Mouse (Mus musculus): ENCODE results near the gene Wdr86. TPM values are rescaled to one million over a fixed set of nuclear protein-coding genes. Genes with fewer than 3 reads are reported as not detected.
A peak's percentile ranks its signal among the peaks of the same experiment; 100 is the strongest.

Gene Wdr86
- total RNA-seq, 2 experiments from 2014 or later, result not detected

DNA sequence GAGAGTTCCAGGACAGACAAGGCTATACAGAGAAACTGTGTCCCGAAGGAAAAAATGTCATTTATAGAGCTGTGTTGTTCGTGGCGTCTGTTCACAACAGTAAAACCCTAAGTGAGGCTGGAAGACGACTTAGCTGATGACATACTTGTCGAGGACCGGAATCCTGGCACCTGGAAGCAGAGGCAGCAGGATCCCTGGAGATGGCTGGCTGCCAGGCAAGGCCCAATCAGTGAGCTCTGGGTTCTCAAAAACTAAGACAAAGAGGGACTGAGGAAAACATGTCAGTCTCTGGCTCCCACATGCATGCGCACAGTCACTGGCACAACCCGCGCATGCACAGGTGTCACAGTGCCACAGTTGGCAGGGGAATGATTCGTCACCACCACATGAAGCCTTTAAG, 7.1 kb upstream of the Wdr86 start:
- no peak for ATAC-seq (replicated peaks; ENCODE audit: low FRiP score, low TSS enrichment, poor library complexity, severe bottlenecking)

DNA sequence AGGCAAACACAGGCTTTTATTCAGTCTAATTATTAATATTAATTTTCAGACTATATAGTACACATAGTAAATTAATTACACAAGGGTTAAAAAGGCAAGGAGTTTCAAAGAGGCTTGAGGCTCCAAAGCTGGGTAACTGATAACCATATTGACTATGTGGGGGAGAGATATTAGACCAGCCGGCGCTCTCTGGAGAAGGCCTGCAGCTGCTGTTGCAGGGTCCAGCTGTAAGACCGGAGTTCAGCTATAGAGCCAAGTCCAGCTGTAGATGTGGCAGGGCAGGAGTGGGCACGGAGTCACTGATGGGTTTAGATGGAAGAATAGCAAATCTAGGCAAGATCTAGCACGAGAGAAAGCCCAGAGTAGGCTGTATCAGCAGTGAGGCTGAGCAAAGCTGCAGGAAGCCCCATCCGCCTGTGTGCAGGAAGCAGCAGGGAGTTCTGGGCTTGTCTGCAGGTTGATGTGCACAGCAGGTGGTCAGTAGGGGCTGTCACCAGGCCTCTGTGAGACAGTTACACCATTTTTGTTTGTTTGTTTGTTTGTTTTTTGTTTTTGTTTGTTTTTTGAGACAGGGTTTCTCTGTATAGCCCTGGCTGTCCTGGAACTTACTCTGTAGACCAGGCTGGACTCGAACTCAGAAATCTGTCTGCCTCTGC, 3.4 kb upstream of the Wdr86 start:
- peak; percentile 77 for ATAC-seq (replicated peaks; ENCODE audit: low FRiP score, low TSS enrichment, poor library complexity, severe bottlenecking)

DNA sequence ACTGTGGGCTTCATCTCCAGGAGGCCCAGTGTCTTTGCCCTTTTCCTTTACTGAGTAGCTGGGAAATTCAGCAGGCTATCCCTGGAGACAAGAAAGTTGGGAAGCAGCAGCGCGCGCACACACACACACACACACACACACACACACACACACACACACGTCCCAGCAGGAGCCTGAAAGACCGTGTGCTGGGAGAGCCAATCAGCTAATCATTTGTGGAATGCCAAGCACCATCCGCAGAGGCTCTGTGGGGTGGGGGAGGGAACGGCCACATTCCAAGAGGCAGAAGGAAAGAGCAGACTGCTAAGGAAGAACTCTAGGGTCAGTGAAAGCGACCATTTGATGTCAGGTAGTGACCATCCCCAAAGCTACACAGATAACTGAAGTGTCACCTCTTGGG, 2.6 kb upstream of the Wdr86 start:
- no peak for ATAC-seq (replicated peaks; ENCODE audit: low FRiP score, low TSS enrichment, poor library complexity, severe bottlenecking)

DNA sequence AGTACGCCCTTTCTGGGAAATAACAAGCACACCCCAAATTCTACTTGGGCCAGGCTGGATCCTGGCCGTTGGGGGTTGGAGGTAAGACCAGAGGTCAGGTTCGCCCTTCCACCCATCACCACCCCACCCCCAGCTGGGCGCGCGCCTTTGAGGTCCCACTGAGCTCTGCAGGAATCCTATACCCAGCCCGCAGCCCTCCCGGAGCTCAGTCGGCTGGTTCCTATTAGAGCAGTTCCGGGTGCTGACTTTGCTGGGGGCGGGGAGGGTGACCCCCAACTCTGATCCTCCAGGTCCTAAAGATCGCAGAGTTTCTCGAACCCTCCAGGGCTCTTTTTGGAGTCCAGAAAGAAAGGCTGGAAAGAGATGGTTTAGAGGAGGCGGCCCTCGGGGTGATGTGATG, 459 bp upstream of the Wdr86 start:
- ATAC-seq (replicated peaks; ENCODE audit: low FRiP score, low TSS enrichment, poor library complexity, severe bottlenecking), result no peak

DNA sequence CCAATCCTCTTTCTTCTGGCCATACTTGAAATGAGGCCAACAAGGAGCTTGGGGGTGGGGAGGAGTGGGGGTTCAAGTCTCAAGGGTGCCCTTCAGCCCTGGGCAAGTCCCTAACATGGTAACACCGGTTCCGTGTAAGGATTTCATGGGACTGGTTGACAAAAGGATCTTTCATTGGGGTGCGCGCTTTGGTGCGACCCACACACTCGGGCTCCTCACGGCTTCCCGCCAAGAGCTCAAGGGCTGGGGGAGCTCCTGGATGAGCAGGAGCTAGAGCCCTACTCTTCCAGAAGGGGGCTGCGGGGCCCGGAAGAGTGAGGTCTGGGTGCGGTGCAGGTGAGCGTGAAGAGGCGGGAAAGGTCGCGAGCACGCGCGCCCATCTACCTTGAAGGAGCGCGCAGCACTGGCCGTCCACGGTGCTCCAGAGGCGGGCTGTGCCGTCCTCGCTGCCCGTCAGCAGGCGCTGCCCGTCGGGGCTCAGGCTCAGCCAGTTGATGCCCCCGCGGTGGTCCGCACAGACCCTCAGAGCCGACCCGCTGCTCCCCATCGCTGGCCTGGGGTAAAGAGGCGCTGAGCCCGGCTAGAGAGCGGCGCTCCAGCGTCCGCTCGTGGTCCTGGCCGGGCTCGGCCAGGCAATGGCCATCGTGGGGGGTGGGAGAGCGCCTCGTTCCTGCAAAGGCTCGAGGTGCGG, 585 bp downstream of the Wdr86 start:
- no peak for ATAC-seq (replicated peaks; ENCODE audit: low FRiP score, low TSS enrichment, poor library complexity, severe bottlenecking)

DNA sequence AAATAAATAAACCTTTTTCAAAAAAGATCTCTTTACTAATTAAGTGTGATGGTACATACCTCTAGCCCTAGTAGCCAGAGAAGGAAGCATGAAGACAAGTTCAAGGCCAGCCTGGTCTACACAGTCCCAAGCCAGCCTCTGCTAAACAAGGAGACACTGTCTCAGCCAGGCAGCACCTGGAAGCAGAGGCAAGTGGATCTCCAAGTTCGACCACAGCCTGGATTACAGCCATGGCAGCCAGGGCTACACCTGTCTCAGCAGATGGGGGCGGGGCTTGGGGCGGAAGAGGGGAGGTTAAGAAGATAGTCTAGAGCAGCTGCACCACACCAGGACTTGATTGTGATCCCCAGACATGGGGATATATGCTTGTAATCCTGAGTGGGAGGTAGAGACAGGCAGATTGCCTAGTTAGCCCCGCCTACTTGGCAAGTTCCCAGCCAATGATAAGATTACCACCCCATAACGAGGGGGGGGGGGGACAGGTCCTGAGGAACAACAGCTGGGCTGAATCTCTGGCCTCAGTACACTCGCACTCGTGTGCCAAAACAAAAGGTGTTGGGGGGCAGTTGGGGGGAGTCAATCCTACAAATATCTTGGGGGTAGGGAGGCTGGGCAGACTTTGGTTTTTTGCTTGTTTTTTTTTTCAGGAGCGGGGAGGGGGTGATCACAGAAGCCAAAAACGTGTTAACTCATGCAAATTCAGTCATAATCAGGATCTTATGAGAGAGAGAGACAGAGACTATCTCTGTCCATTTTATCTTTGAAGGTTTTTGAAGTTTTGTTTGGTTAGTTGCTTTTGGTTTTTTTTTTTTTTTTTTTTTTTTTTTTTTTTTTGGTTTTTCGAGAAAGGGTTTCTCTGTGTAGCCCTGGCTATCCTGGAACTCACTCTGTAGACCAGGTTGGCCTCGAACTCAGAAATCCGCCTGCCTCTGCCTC, 3.4 kb downstream of the Wdr86 start:
- peak; percentile 27; the same call in 1 of the 2 replicates for ATAC-seq (replicated peaks; ENCODE audit: low FRiP score, low TSS enrichment, poor library complexity, severe bottlenecking)

DNA sequence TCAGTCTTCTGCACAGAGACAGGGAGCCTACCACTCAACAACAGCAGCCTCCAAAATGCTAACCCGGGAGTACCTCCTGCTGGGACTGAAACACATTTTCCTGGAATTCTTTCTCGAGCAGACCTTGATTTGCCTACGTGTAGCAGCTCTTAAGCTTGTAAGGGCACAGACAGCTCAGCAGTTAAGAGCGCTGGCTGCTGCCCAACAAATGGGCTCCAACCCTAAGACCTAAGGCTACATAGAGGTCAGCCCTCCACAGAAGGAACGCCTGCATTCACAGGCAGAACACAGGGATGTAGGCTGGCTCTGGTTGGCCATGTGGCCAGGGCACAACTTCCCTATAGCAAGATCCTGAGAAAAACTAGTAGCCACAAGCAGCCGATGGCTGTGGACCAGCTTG, 4.6 kb downstream of the Wdr86 start:
- no peak for ATAC-seq (replicated peaks; ENCODE audit: low FRiP score, low TSS enrichment, poor library complexity, severe bottlenecking)

DNA sequence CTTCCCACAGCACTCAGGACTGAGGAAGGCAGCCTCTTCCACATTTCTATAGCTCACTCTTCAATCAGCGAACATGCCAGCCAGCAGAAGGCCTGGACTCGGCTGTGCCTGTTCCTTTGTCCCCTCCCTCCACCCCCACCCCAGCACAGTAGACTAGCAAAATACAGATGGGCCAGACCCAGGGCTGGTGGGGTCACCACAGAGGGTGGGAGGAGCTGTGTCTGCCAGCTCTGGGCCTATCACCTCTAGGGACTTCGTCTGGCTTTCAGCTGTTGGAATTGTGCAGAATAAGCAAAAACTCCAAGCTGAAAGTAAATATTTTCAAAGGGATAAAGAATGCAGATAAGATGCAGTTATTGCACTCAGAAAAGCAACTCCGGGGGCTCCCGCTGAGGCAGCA, 5.7 kb downstream of the Wdr86 start:
- no peak for ATAC-seq (replicated peaks; ENCODE audit: low FRiP score, low TSS enrichment, poor library complexity, severe bottlenecking)

DNA sequence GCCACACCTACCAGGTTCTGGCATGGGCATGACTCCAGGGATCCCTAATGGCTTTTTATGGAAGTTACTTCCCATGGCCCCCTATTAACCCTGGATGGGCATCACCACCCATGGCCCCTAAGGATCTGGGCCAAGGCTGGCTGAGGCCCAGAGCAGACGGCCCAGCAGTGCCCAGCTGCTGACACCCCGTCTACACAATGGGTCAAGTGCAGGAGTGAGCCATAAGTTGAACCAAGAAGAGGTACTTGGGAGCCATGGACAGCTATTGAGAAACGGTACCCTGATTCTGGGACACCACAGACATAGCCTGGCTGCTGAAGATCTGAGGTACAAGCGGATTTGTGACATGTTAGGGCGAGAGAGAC, 6.3 kb downstream of the Wdr86 start:
- ATAC-seq (replicated peaks; ENCODE audit: low FRiP score, low TSS enrichment, poor library complexity, severe bottlenecking), result no peak

DNA sequence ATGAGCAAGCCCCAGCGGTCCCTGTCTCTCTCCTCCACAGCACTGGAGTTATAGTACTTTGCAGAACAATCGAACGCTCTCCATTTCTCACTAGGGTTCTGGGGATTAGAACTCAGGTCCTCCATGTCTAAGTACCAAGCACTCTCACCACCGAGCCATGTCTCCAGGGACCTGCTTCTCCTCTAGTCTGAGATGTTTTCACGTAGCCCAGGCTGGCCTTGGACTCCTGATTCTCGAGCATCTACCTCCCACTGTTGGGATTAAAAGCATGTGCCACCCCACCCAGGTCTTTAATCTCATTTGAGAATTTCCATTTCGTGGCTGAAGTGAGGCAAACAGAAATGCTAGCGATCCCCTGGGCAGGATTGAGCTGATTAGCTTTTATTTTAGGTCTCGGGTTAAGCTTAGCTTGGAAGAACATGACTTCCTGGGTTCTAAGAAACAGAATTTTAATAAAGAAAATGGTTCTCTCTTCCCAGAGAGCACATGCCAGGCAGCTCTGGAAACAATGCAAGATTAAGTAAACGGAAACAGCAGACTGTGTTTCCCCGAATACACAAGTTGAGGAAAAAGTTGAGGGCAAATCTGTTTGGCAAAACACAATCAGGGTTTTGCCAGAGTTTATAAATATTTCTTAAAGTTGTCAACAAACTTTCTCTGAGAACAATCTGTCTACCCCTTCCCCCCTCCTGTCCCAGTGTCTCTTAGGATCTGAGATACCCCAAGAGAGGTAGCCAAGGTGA, 6.8 kb downstream of the Wdr86 start:
- ATAC-seq (replicated peaks; ENCODE audit: low FRiP score, low TSS enrichment, poor library complexity, severe bottlenecking), result no peak

DNA sequence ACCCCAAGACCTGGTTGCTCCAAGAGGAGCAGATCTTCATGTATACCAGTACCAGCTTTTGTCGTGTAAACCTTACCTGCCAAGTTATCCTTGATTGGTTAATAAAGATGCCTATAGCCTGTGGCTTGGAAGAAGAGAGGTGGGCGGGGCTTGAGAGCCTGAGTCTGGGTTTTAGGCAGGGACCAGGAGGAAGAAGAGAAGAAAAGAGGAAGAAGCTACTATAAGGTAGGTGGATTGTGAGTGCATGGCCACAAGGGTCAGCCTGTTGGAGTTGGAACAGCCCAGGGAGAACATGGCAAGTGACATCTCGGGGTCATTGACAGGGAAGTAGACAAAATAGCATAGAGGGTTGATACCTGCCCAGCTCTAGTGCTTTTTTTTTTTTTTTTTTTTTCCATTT, 10.7 kb downstream of the Wdr86 start:
- ATAC-seq (replicated peaks; ENCODE audit: low FRiP score, low TSS enrichment, poor library complexity, severe bottlenecking), result no peak

DNA sequence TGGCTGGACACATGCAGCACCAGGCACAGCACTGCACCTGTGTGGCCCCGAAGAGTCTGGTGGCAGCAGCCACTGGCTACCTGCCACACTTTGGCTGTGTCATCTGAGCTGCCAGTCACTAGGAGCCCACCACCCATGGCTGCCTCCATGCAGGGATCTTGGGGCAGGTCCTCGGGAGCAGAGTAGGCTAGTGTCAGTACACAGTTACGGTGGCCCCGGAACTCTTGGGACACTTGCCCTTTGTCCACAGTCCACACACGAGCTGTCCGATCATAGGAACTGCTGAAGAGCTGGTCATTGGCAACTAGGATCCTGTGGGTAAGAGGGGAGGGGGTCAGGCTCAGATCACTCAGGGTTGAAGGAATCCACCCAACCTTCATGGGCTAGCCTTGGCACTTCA, 12.5 kb downstream of the Wdr86 start:
- ATAC-seq (replicated peaks; ENCODE audit: low FRiP score, low TSS enrichment, poor library complexity, severe bottlenecking), result no peak

DNA sequence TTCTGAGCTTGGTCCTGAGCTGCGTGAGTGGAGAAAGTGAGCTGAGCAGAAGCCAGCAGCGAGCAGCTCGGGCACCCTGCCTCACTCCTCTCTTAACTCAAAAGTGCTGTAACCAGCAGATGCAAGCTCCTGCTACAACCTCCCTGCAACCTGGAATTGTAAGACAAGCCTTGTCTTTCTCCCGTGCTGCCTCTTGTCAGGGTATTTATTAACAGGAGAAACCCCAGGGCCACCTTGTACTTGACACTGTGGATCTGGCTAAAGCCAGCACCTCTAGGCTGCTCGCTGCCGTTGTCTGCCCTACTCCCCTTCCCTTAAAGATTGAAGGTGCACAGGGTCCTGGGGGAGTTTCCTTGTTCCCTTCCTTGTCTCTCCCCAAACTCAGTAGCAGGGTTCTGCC, 16.5 kb downstream of the Wdr86 start:
- ATAC-seq (replicated peaks; ENCODE audit: low FRiP score, low TSS enrichment, poor library complexity, severe bottlenecking), result no peak

DNA sequence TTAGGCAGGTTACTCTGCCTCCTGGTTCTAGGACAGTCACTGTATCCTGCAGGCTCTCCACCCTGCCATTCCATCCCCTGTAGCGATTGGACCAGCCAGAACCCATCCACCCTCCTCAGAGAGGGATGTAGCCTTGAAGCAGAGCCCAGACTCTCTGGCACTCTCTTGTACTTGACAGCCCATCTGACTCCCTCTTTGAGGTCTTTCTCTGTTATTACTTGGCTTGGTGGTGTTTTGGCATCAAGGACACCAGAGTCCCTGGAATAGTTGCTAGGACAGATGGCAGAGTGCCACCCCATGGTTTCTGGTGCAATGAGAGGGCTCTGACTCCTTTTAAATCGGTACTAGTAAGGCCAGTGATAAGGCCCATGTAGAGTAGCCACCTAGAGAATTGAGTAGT, 17.3 kb downstream of the Wdr86 start:
- ATAC-seq (replicated peaks; ENCODE audit: low FRiP score, low TSS enrichment, poor library complexity, severe bottlenecking), result no peak

DNA sequence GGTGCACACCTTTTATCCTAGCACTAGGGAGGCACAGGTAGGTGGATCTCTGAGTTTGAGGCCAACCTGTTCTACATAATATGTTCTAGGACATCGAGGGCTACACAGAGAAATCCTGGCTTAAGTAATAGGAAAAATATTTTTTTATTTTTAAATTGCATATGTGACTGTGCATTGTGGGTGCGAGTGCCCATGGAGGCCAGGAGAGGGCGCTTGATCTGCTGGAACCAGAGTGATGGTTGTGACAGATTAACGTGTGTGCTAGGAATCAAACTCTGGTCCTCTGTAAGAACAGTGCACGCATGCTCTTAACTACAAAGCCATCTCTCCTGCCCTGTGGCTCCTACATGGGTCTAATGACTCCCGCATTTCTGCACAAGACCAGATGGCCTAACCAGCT, 18.9 kb downstream of the Wdr86 start:
- no peak for ATAC-seq (replicated peaks; ENCODE audit: low FRiP score, low TSS enrichment, poor library complexity, severe bottlenecking)

DNA sequence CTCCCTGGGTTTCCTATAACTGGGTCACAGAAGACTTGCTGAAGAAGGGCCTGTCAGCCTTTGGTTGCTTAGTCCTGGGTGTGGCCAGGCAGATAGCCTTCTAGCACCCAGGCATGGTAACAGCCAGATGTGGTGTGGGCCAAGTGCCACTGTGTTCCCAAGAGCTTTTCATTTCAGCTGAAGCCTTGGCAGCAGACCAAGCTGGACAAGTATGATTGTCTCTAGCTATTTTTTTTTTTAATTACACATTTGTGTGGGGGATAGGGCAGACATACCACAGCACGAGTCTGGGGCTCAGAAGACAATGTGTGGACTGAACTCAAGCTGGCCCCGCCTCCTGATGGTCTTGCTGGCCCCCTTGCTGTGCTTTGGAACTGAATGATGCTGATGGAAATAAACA, 20.6 kb downstream of the Wdr86 start:
- no peak for ATAC-seq (replicated peaks; ENCODE audit: low FRiP score, low TSS enrichment, poor library complexity, severe bottlenecking)

DNA sequence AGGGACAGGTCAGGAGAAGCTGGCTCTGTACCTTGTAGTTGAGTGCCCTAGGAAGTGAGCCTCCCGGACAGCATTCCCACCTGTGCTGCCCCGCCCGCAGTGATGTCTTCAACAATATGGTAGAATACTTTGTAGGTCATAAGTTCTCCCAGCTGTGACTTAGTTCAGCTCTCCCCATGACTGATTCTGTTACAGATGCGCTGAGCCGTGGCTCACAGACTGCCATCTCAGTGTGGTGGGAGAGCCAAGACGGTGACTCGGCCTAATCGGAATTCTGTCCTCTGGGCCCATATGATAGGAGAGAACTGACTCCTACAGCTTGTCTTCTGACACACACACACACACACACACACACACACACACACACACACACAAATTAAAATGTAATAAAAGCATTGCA, 25.9 kb downstream of the Wdr86 start:
- no peak for ATAC-seq (replicated peaks; ENCODE audit: low FRiP score, low TSS enrichment, poor library complexity, severe bottlenecking)

DNA sequence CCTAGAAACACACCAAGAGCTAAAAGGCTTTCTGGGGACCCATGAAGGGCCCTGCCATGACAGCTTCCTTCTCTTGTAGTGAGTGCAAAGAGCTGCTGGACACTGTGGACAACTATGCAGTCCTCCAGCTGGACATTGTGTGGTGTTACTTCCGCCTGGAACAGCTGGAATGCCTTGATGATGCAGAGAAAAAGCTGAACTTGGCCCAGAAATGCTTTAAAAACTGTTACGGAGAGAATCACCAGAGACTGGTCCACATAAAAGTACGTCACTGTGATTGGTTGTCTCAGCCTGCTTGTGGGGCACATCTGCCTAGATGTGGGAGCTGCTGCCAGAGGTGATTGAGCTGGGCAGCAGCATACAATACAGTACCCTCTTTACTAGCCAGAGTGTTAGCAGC, 29.3 kb downstream of the Wdr86 start:
- ATAC-seq (replicated peaks; ENCODE audit: low FRiP score, low TSS enrichment, poor library complexity, severe bottlenecking), result no peak

DNA sequence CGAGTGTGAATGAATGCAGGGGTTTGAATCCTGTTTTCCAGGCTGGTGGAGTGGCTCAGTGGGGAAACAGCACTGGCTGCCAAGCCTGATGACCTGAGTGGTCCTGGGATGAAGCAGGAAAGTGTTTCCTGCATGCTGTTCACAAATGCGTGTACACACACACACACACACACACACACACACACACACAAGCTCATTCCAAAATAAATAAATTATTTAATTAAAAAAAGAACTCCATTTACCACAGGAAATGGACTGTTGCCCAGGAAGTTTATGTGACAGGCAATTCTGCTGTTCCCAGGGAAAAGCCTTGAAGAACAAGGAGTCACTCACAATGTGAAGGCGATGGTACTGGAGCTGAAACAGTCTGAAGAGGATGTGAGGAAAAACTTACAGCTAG, 33.8 kb downstream of the Wdr86 start:
- no peak for ATAC-seq (replicated peaks; ENCODE audit: low FRiP score, low TSS enrichment, poor library complexity, severe bottlenecking)

DNA sequence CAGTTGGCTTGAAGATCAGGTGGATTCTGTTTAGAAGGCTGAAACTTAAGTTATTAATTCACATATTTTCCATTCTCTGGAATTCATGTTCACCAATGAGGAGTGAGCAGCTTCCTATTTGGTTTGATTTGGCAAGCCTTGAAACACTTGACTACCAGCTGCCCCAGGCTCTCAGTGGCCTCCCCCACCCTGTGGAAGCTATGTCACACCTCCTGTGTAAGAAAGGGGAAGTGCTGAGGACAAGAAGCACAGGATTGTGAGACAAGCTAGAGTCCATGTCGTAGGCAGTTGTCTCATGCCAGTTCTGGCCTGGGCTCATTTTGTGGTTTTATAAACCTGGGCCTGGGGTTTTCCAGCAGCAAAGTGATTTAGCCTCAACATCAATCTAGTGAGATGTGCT, 42.8 kb downstream of the Wdr86 start:
- no peak for ATAC-seq (replicated peaks; ENCODE audit: low FRiP score, low TSS enrichment, poor library complexity, severe bottlenecking)
